Mouse (Mus musculus): Measurements from ENCODE around the gene Igsf9. TPM values are rescaled to one million over a fixed set of nuclear protein-coding genes. Genes with fewer than 3 reads are reported as not detected.
A peak's percentile ranks its signal among the peaks of the same experiment; 100 is the strongest.

Gene Igsf9
- polyA plus RNA-seq, 2 experiments: 0.60 to 2.1 TPM

DNA sequence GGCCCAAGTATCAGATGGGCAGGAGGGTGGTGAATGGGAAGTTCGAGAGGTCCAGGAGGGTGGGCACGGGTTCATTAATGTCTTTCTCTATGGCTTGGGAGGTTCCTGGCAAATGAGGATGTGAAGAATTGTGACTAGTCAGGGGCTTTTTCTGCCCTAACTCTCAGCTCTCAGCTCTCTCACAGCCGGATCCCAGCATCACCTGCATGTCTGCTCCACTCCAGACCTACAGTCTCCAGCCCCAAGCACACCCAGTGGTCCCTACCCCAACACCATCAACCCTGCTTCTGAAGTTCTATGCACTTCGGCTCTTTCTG lies 32.6 kb downstream of the Igsf9 start:
- DNase-seq (ENCODE audit: low read depth in 3 of 3, low spot score in 3 of 3) (no peak), ATAC-seq (ENCODE audit: insufficient read depth) (peak; percentile 1; the same call in 1 of the 2 replicates)
- Histone ChIP-seq H3K27me3 (ENCODE audit: control insufficient read depth, insufficient read depth, low read length) (no peaks in the 10 kb centered on the region), H3K4me1 (replicated peaks; ENCODE audit: control insufficient read depth in 2 of 2, insufficient read depth in 2 of 2, low read length in 1 of 2) (peaks cover 0 to 35% of the 10 kb centered on the region in 2 experiments; a peak in 2 of 4 replicates), H3K4me2 (ENCODE audit: low read depth) (peak overlapping the region; percentile 43; the same call in 1 of the 2 replicates), H3K36me3 (replicated peaks; ENCODE audit: control insufficient read depth, insufficient read depth, low read depth) (no peaks in the 10 kb centered on the region), H3K9me3 (ENCODE audit: control insufficient read depth, low read length) (no peaks in the 10 kb centered on the region), H3K9ac (replicated peaks) (no peak overlapping the region), H3K27ac (no peak overlapping the region; the same call in 1 of the 2 replicates), H3K4me3 (ENCODE audit: insufficient read depth in 1 of 2, low read depth in 2 of 2, low read length in 2 of 2) (no peak overlapping the region)
- TF ChIP-seq EP300 (IDR thresholded peaks at IDR 0.05; ENCODE audit: low read depth): no peak
- TF ChIP-seq CTCF (IDR thresholded peaks at IDR 0.05; ENCODE audit: low read depth): no peak
- 11% methylated on average over 4 of the region's 4 CpGs for WGBS (ENCODE audit: insufficient replicate concordance)

GRCm38 (mm10) chr1:172514551-172515268 lies 33.1 kb downstream of the Igsf9 start:
- Histone ChIP-seq H3K4me3 (ENCODE audit: insufficient read depth in 1 of 2, low read depth in 2 of 2, low read length in 2 of 2) (no peak overlapping the region), H3K9ac (replicated peaks) (no peak overlapping the region), H3K27me3 (ENCODE audit: control insufficient read depth, insufficient read depth, low read length) (no peaks in the 10 kb centered on the region), H3K4me1 (replicated peaks; ENCODE audit: control insufficient read depth in 2 of 2, insufficient read depth in 2 of 2, low read length in 1 of 2) (peaks cover 0 to 35% of the 10 kb centered on the region in 2 experiments; a peak in 2 of 4 replicates), H3K36me3 (replicated peaks; ENCODE audit: control insufficient read depth, insufficient read depth, low read depth) (no peaks in the 10 kb centered on the region), H3K9me3 (ENCODE audit: control insufficient read depth, low read length) (no peaks in the 10 kb centered on the region), H3K4me2 (ENCODE audit: low read depth) (no peak overlapping the region), H3K27ac (no peak overlapping the region; the same call in 1 of the 2 replicates)
- TF ChIP-seq EP300 (IDR thresholded peaks at IDR 0.05; ENCODE audit: low read depth) (no peak), CTCF (IDR thresholded peaks at IDR 0.05; ENCODE audit: low read depth) (no peak)
- DNase-seq (ENCODE audit: low read depth in 3 of 3, low spot score in 3 of 3) (no peak), ATAC-seq (ENCODE audit: insufficient read depth) (no peak)
- 34% methylated on average over 7 of the region's 7 CpGs for WGBS (ENCODE audit: insufficient replicate concordance)

DNA sequence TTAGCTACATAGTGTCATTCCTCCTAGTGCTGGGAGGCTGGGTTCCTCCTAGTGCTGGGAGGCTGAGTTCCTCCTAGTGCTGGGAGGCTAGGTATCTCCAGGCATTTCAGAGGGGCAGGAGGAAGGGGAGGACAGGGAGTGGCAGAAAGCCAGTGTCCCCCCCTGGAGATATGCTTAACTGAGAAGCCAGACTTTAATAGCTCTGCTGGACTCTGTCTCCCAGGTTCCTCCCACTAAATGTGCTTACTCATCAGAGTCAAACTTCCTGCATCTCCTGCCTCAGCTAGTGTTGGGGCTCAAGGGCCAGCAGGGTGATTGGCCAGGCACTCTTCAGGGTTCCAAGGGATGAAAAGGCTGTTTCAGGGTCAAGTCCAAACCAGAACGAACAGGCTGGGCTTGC lies 33.8 kb downstream of the Igsf9 start:
- no peak overlapping the region for H3K27ac ChIP-seq
- H3K4me3 ChIP-seq (ENCODE audit: insufficient read depth in 1 of 2, low read depth in 2 of 2, low read length in 2 of 2): no peak overlapping the region
- DNase-seq (ENCODE audit: low read depth in 3 of 3, low spot score in 3 of 3) (no peak), ATAC-seq (ENCODE audit: insufficient read depth) (no peak)
- WGBS (ENCODE audit: insufficient replicate concordance): 21% methylated on average over 1 of the region's 1 CpGs
- H3K4me2 ChIP-seq (ENCODE audit: low read depth): no peak overlapping the region
- H3K9me3 ChIP-seq (ENCODE audit: control insufficient read depth, low read length): no peaks in the 10 kb centered on the region
- TF ChIP-seq CTCF (IDR thresholded peaks at IDR 0.05; ENCODE audit: low read depth) (no peak), EP300 (IDR thresholded peaks at IDR 0.05; ENCODE audit: low read depth) (no peak)
- no peak overlapping the region for H3K9ac ChIP-seq (replicated peaks)
- no peaks in the 10 kb centered on the region for H3K27me3 ChIP-seq (ENCODE audit: control insufficient read depth, insufficient read depth, low read length)
- H3K36me3 ChIP-seq (replicated peaks; ENCODE audit: control insufficient read depth, insufficient read depth, low read depth): no peaks in the 10 kb centered on the region
- peaks cover 0 to 31% of the 10 kb centered on the region in 2 experiments; a peak in 2 of 4 replicates for H3K4me1 ChIP-seq (replicated peaks; ENCODE audit: control insufficient read depth in 2 of 2, insufficient read depth in 2 of 2, low read length in 1 of 2)

DNA sequence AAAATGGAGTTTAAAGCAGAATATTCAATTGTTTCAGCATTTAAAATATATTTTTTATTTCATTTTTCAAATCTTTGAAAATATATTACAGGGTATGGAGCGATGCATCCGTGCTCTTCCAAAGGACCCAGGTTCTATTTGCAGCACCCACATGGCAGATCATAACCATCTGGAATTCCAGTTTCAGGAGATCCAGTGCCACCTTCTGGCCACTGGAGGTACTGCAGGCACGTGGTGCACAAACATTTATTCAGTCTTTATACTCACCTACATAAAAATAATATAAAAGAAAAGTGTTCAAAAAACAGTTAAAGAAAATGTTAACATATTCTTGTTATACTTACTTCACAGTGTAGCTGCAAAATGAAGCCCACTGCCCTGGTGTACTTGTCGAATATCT lies 36.4 kb downstream of the Igsf9 start:
- H3K4me1 ChIP-seq (replicated peaks; ENCODE audit: control insufficient read depth in 2 of 2, insufficient read depth in 2 of 2, low read length in 1 of 2): peaks cover 0 to 29% of the 10 kb centered on the region in 2 experiments; a peak in 2 of 4 replicates
- ATAC-seq (ENCODE audit: insufficient read depth) (no peak), DNase-seq (ENCODE audit: low read depth in 3 of 3, low spot score in 3 of 3) (no peak)
- WGBS (ENCODE audit: insufficient replicate concordance): 60% methylated on average over 4 of the region's 4 CpGs
- H3K4me2 ChIP-seq (ENCODE audit: low read depth): no peak overlapping the region
- H3K27ac ChIP-seq: no peak overlapping the region
- no peaks in the 10 kb centered on the region for H3K9me3 ChIP-seq (ENCODE audit: control insufficient read depth, low read length)
- peak; percentile 77 for TF ChIP-seq CTCF (IDR thresholded peaks at IDR 0.05; ENCODE audit: low read depth)
- no peak for TF ChIP-seq EP300 (IDR thresholded peaks at IDR 0.05; ENCODE audit: low read depth)
- no peak overlapping the region for H3K4me3 ChIP-seq (ENCODE audit: insufficient read depth in 1 of 2, low read depth in 2 of 2, low read length in 2 of 2)
- no peak overlapping the region for H3K9ac ChIP-seq (replicated peaks)
- no peaks in the 10 kb centered on the region for H3K36me3 ChIP-seq (replicated peaks; ENCODE audit: control insufficient read depth, insufficient read depth, low read depth)
- H3K27me3 ChIP-seq (ENCODE audit: control insufficient read depth, insufficient read depth, low read length): no peaks in the 10 kb centered on the region

DNA sequence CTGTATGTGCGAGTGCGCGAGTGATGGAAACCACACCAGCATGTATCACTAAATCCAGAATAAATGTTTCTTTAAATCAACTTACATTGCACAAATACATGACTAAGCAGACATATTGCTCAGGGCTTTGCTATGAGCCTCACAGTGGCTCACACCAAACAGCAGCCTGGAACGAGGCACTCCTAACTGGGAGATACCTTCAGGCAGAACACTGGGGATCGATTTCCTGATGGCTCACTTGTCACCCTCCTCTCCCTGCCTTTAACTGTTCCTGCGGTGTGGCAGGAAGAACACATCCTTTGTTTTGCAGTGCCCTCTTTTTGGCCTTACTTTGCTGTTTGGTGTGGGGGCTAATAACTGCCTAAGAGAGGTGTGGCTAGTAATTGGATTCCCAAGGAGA lies 38.1 kb downstream of the Igsf9 start:
- Histone ChIP-seq H3K4me1 (replicated peaks; ENCODE audit: control insufficient read depth in 2 of 2, insufficient read depth in 2 of 2, low read length in 1 of 2) (peaks cover 0 to 14% of the 10 kb centered on the region in 2 experiments; a peak in 2 of 4 replicates), H3K4me3 (ENCODE audit: insufficient read depth in 1 of 2, low read depth in 2 of 2, low read length in 2 of 2) (no peak overlapping the region), H3K27ac (no peak overlapping the region), H3K27me3 (ENCODE audit: control insufficient read depth, insufficient read depth, low read length) (no peaks in the 10 kb centered on the region), H3K36me3 (replicated peaks; ENCODE audit: control insufficient read depth, insufficient read depth, low read depth) (no peaks in the 10 kb centered on the region), H3K4me2 (ENCODE audit: low read depth) (no peak overlapping the region), H3K9ac (replicated peaks) (no peak overlapping the region), H3K9me3 (ENCODE audit: control insufficient read depth, low read length) (no peaks in the 10 kb centered on the region)
- DNase-seq (ENCODE audit: low read depth in 3 of 3, low spot score in 3 of 3) (no peak), ATAC-seq (ENCODE audit: insufficient read depth) (no peak)
- TF ChIP-seq CTCF (IDR thresholded peaks at IDR 0.05; ENCODE audit: low read depth): no peak
- TF ChIP-seq EP300 (IDR thresholded peaks at IDR 0.05; ENCODE audit: low read depth): no peak
- 54% methylated on average over 6 of the region's 6 CpGs for WGBS (ENCODE audit: insufficient replicate concordance)
